Mouse (Mus musculus): ENCODE data around the gene Sub1. TPM values are rescaled to one million over a fixed set of nuclear protein-coding genes. Genes with fewer than 3 reads are reported as not detected.

The Sub1 gene
- 468 TPM for polyA plus RNA-seq (2014; fragmentation: Illumina TruSeq; extraction: RNeasy Lipid Tissue Mini Kit (QIAGEN cat#74804); ENCODE audit: low read depth, low replicate concordance)

GRCm38 (mm10) chr15:11996883-11997282 is at the start of gene Sub1:
Gene Sub1, minus strand, starts transcription at chr15:11996983.

Other genes starting within 250 kb of the Sub1 start
- gene Npr3, start 89.7 kb downstream of the Sub1 start, polyA plus RNA-seq (2014; fragmentation: Illumina TruSeq; extraction: RNeasy Lipid Tissue Mini Kit (QIAGEN cat#74804); ENCODE audit: low read depth, low replicate concordance): 3.3 TPM
- 207 TPM for gene Zfr, start 120.8 kb upstream of the Sub1 start, polyA plus RNA-seq (2014; fragmentation: Illumina TruSeq; extraction: RNeasy Lipid Tissue Mini Kit (QIAGEN cat#74804); ENCODE audit: low read depth, low replicate concordance)
- gene Mtmr12, start 208.0 kb upstream of the Sub1 start, polyA plus RNA-seq (2014; fragmentation: Illumina TruSeq; extraction: RNeasy Lipid Tissue Mini Kit (QIAGEN cat#74804); ENCODE audit: low read depth, low replicate concordance): 26.5 TPM